ENCODE assay signal across 15 mouse cellular contexts in genomic region chr5:3491883-3492282, GRCm38 (mm10). TPM values are rescaled to one million over a fixed set of nuclear protein-coding genes. Genes with fewer than 3 reads are reported as not detected.
DNase-seq lines count a peak whose midpoint lies in the region; ATAC-seq and TF ChIP-seq lines count a peak whose summit lies in the region.
"Had no signal": no experiment of that assay in that cellular context is flagged by ENCODE, and none has a peak within 500 bp of the region (broad histone marks: within the 10 kb centered on the region; RNA-seq: fewer than 3 reads in every experiment).

No protein-coding gene starts in this region.

- intact Hi-C loops in heart, postnatal 25 days (cut with DNase I), result no loop called here
- intact Hi-C loops in left cerebral cortex, postnatal 14 days (cut with DNase I), result no loop called here

- no peak for TF ChIP-seq EP300 in lung, postnatal 0 days (IDR thresholded peaks at IDR 0.05)

- peak; percentile 74 for DNase-seq in heart, embryonic 10.5 days (ENCODE audit: low spot score)
- DNase-seq in heart, postnatal 25 days (ENCODE audit: low spot score), result no peak
- DNase-seq in lung, postnatal 0 days (ENCODE audit: low spot score), result no peak
- no peak for DNase-seq in lung, postnatal 14 days
- DNase-seq in left cerebral cortex, postnatal 14 days (ENCODE audit: low spot score in 2 of 2), result no peak
- DNase-seq: cerebellum, adult 9-11 months; liver, embryonic 13.5 days; right cerebral cortex, postnatal 4 days had no signal

- peaks cover 14% of the 10 kb centered on the region for H3K4me1 ChIP-seq in heart, embryonic 10.5 days
- no peaks in the 10 kb centered on the region for H3K4me1 ChIP-seq in lung, postnatal 0 days (ENCODE audit: insufficient read depth, low read depth, low read length)
- H3K4me1 ChIP-seq in bone marrow, adult 2 months (ENCODE audit: control insufficient read depth, insufficient read depth, low read length), result peaks cover 13% of the 10 kb centered on the region
- H3K4me1 ChIP-seq: hindbrain, embryonic 12.5 days had no signal

- 49% methylated on average over 5 of the region's 5 CpGs for WGBS in heart, embryonic 10.5 days
- 64% methylated on average over 5 of the region's 5 CpGs for WGBS in lung, postnatal 0 days
- 36% methylated on average over 5 of the region's 5 CpGs for WGBS in bone marrow, adult 2 months

- no peak overlapping the region for H3K27ac ChIP-seq in heart, embryonic 10.5 days
- H3K27ac ChIP-seq in lung, postnatal 0 days (ENCODE audit: low read length), result peak overlapping the region; percentile 57; the same call in 1 of the 2 replicates
- H3K27ac ChIP-seq in bone marrow, adult 2 months (ENCODE audit: control insufficient read depth, insufficient read depth, low read depth, low read length, poor library complexity), result peak overlapping the region; percentile 27
- H3K27ac ChIP-seq: embryonic facial prominence, embryonic 13.5 days; hindbrain, embryonic 12.5 days had no signal

- no peak overlapping the region for H3K4me3 ChIP-seq in heart, embryonic 10.5 days
- no peak overlapping the region for H3K4me3 ChIP-seq in lung, postnatal 0 days (ENCODE audit: low read depth, low read length)
- H3K4me3 ChIP-seq in bone marrow, adult 2 months (replicated peaks; ENCODE audit: control insufficient read depth, low read depth, low read length), result no peak overlapping the region
- H3K4me3 ChIP-seq: embryonic facial prominence, embryonic 13.5 days; hindbrain, embryonic 12.5 days; liver, embryonic 13.5 days had no signal

- H3K9me3 ChIP-seq in heart, embryonic 10.5 days, result no peaks in the 10 kb centered on the region
- no peaks in the 10 kb centered on the region for H3K9me3 ChIP-seq in lung, postnatal 0 days (ENCODE audit: low read length)
- H3K9me3 ChIP-seq: embryonic facial prominence, embryonic 13.5 days; hindbrain, embryonic 12.5 days; liver, embryonic 13.5 days had no signal

- no peak for ATAC-seq in lung, postnatal 0 days
- ATAC-seq in megakaryocyte, adult 5-6 weeks (ENCODE audit: poor library complexity, severe bottlenecking), result peak; percentile 51
- ATAC-seq in cerebellum, adult (ENCODE audit: insufficient number of reproducible peaks, low FRiP score, low TSS enrichment), result no peak
- ATAC-seq: forebrain, embryonic 14.5 days had no signal

- TF ChIP-seq CTCF in lung, postnatal 0 days (IDR thresholded peaks at IDR 0.05), result no peak
- no peak for TF ChIP-seq CTCF in bone marrow, adult 2 months (IDR thresholded peaks at IDR 0.05; ENCODE audit: control insufficient read depth, insufficient read depth, low read length)

- TF ChIP-seq POLR2A in bone marrow, adult 2 months (IDR thresholded peaks at IDR 0.05; ENCODE audit: borderline replicate concordance, control insufficient read depth, low read depth, low read length), result no peak

- no peaks in the 10 kb centered on the region for H3K27me3 ChIP-seq in heart, embryonic 10.5 days (ENCODE audit: insufficient read depth, poor library complexity, severe bottlenecking)
- H3K27me3 ChIP-seq in lung, postnatal 0 days (replicated peaks; ENCODE audit: insufficient read depth, low read length), result no peaks in the 10 kb centered on the region
- H3K27me3 ChIP-seq: embryonic facial prominence, embryonic 13.5 days; hindbrain, embryonic 12.5 days; liver, embryonic 13.5 days had no signal

- peaks cover 8% of the 10 kb centered on the region; the same call in 1 of the 2 replicates for H3K36me3 ChIP-seq in heart, embryonic 10.5 days
- H3K36me3 ChIP-seq in lung, postnatal 0 days (ENCODE audit: insufficient read depth, low read length), result no peaks in the 10 kb centered on the region
- H3K36me3 ChIP-seq: embryonic facial prominence, embryonic 13.5 days; hindbrain, embryonic 12.5 days had no signal

- H3K9ac ChIP-seq in lung, postnatal 0 days (replicated peaks; ENCODE audit: low read depth), result no peak overlapping the region
- H3K9ac ChIP-seq: embryonic facial prominence, embryonic 13.5 days; hindbrain, embryonic 12.5 days; liver, embryonic 13.5 days had no signal

- H3K4me2 ChIP-seq in lung, postnatal 0 days (replicated peaks; ENCODE audit: low read depth, low read length), result no peak overlapping the region
- H3K4me2 ChIP-seq: embryonic facial prominence, embryonic 13.5 days; heart, embryonic 11.5 days; hindbrain, embryonic 12.5 days; liver, embryonic 13.5 days had no signal

RNA-seq across cellular contexts. Expression of gene Fam133b, which starts 51.8 kb away (rescaled TPM):
- 15.8 and 19.3 TPM in 2 replicates for polyA plus RNA-seq in heart, embryonic 10.5 days (2016; fragmentation: Nextera tagmentation; extraction: Ambion mirVana)
- 10 to 100 TPM; 11.5 to 12.9 TPM for total RNA-seq in heart, postnatal 25 days (2021)
- polyA plus RNA-seq in lung, postnatal 0 days (2015; fragmentation: Nextera tagmentation; extraction: Ambion mirVana), result 21.0 and 22.2 TPM in 2 replicates
- 34.4 and 35.2 TPM in 2 replicates for polyA plus RNA-seq in bone marrow, adult 2 months (2011; ENCODE audit: insufficient read depth, insufficient read length, low replicate concordance, missing spikeins)
- 37.1 and 39.5 TPM in 2 replicates for total RNA-seq in megakaryocyte, adult 5-6 weeks (2015)
- total RNA-seq in megakaryocyte, adult 5-6 weeks (2017), result 47.1 and 50.9 TPM in 2 replicates
- total RNA-seq in left cerebral cortex, postnatal 14 days (2021), result 10 to 100 TPM; 37.8 to 41.9 TPM
